Comparison of ENCODE assay signal across 8 mouse cellular contexts in genomic region chr14:76765094-76765504, GRCm38 (mm10).
DNase-seq lines count a peak whose midpoint lies in the region; ATAC-seq and TF ChIP-seq lines count a peak whose summit lies in the region.

No protein-coding gene starts in this region.

- peaks cover 10% of the 10 kb centered on the region for H3K4me1 ChIP-seq in embryonic facial prominence, embryonic 11.5 days (ENCODE audit: control insufficient read depth, insufficient read depth, low read length)
- H3K4me1 ChIP-seq in heart, embryonic 15.5 days (replicated peaks): peaks cover 39% of the 10 kb centered on the region
- H3K4me1 ChIP-seq in limb, embryonic 14.5 days (ENCODE audit: control insufficient read depth, insufficient read depth, low read length): peaks cover 14% of the 10 kb centered on the region

- H3K4me2 ChIP-seq in embryonic facial prominence, embryonic 11.5 days (ENCODE audit: low read depth, low read length): no peak overlapping the region
- H3K4me2 ChIP-seq in heart, embryonic 15.5 days: peak overlapping the region; percentile 27; the same call in 1 of the 2 replicates
- no peak overlapping the region for H3K4me2 ChIP-seq in limb, embryonic 14.5 days (replicated peaks; ENCODE audit: low read depth, low read length, severe bottlenecking)

- H3K4me3 ChIP-seq in embryonic facial prominence, embryonic 11.5 days (ENCODE audit: low read depth, low read length): no peak overlapping the region
- no peak overlapping the region for H3K4me3 ChIP-seq in heart, embryonic 15.5 days
- H3K4me3 ChIP-seq in limb, embryonic 14.5 days (replicated peaks; ENCODE audit: low read length): no peak overlapping the region

- H3K27me3 ChIP-seq in embryonic facial prominence, embryonic 11.5 days (ENCODE audit: control insufficient read depth, insufficient read depth, low read length): no peaks in the 10 kb centered on the region
- H3K27me3 ChIP-seq in heart, embryonic 15.5 days: no peaks in the 10 kb centered on the region
- no peaks in the 10 kb centered on the region for H3K27me3 ChIP-seq in limb, embryonic 14.5 days (ENCODE audit: control insufficient read depth, insufficient read depth, low read length)

- no peak for ATAC-seq in embryonic facial prominence, embryonic 11.5 days (replicated peaks; ENCODE audit: insufficient number of reproducible peaks, low FRiP score, low TSS enrichment, low read depth)
- peak; percentile 25; the same call in 1 of the 2 replicates for ATAC-seq in heart, embryonic 15.5 days (replicated peaks; ENCODE audit: insufficient number of reproducible peaks, insufficient read depth, low FRiP score, low read depth)
- peak; percentile 56; the same call in 1 of the 2 replicates for ATAC-seq in limb, embryonic 14.5 days (ENCODE audit: low FRiP score, low read depth)

- 56% methylated on average over 6 of the region's 6 CpGs for WGBS in embryonic facial prominence, embryonic 11.5 days
- 54% methylated on average over 6 of the region's 6 CpGs for WGBS in heart, embryonic 15.5 days
- 48% methylated on average over 6 of the region's 6 CpGs for WGBS in limb, embryonic 14.5 days

- TF ChIP-seq POLR2A in limb, embryonic 14.5 days (IDR thresholded peaks at IDR 0.05; ENCODE audit: borderline replicate concordance, extremely low read depth, insufficient read depth, insufficient read length): no peak

- H3K9ac ChIP-seq in embryonic facial prominence, embryonic 11.5 days (replicated peaks; ENCODE audit: low read length): no peak overlapping the region
- H3K9ac ChIP-seq in heart, embryonic 15.5 days: no peak overlapping the region
- H3K9ac ChIP-seq in limb, embryonic 14.5 days (ENCODE audit: low read depth, low read length, severe bottlenecking): no peak overlapping the region

- no peaks in the 10 kb centered on the region for H3K9me3 ChIP-seq in embryonic facial prominence, embryonic 11.5 days (replicated peaks; ENCODE audit: control insufficient read depth, low read length)
- no peaks in the 10 kb centered on the region for H3K9me3 ChIP-seq in heart, embryonic 15.5 days (replicated peaks)
- H3K9me3 ChIP-seq in limb, embryonic 14.5 days (ENCODE audit: control insufficient read depth, low read length): no peaks in the 10 kb centered on the region

- DNase-seq in layer of hippocampus, adult 11-12 months (ENCODE audit: low spot score): peak; percentile 58
- DNase-seq in layer of hippocampus, adult 9-10 months (ENCODE audit: low spot score): no peak
- DNase-seq in embryonic facial prominence, embryonic 11.5 days (ENCODE audit: low spot score): peak; percentile 55
- no peak for DNase-seq in limb, embryonic 14.5 days (ENCODE audit: low spot score)
- no peak for DNase-seq in T-cell, adult 2 months (ENCODE audit: low spot score)
- no peak for DNase-seq in Muller cell, postnatal 12 days (ENCODE audit: inconsistent ontology term)
- DNase-seq in retina, postnatal 1 day: no peak

- 0 out of 2 replicates have a peak overlapping the region, but pooled peaks have one; percentile 42 for H3K27ac ChIP-seq in embryonic facial prominence, embryonic 11.5 days (replicated peaks; ENCODE audit: low read depth, low read length)
- peak overlapping the region; percentile 68 for H3K27ac ChIP-seq in heart, embryonic 15.5 days
- H3K27ac ChIP-seq in limb, embryonic 14.5 days (replicated peaks; ENCODE audit: low read depth, low read length): peak overlapping the region; percentile 65

- H3K36me3 ChIP-seq in embryonic facial prominence, embryonic 11.5 days (replicated peaks; ENCODE audit: control insufficient read depth, insufficient read depth, low read depth, low read length): no peaks in the 10 kb centered on the region
- H3K36me3 ChIP-seq in heart, embryonic 15.5 days: no peaks in the 10 kb centered on the region
- no peaks in the 10 kb centered on the region for H3K36me3 ChIP-seq in limb, embryonic 14.5 days (ENCODE audit: control insufficient read depth, insufficient read depth, low read length)

Comparison
In these comparisons a context has a peak if more than half of its experiments do, and no peak if none do; other contexts are left out.
1. DNase-seq: peak in layer of hippocampus, adult 11-12 months (single experiment) and embryonic facial prominence, embryonic 11.5 days (single experiment); none in layer of hippocampus, adult 9-10 months (single experiment), limb, embryonic 14.5 days (single experiment), T-cell, adult 2 months (single experiment), Muller cell, postnatal 12 days (single experiment) and retina, postnatal 1 day (single experiment).
2. Peak in every context shown above with its lines, with median percentiles within 50 percentile points of each other: H3K27ac ChIP-seq.